Mouse (Mus musculus): ENCODE data around the gene Tm9sf4.

Gene Tm9sf4

DNA sequence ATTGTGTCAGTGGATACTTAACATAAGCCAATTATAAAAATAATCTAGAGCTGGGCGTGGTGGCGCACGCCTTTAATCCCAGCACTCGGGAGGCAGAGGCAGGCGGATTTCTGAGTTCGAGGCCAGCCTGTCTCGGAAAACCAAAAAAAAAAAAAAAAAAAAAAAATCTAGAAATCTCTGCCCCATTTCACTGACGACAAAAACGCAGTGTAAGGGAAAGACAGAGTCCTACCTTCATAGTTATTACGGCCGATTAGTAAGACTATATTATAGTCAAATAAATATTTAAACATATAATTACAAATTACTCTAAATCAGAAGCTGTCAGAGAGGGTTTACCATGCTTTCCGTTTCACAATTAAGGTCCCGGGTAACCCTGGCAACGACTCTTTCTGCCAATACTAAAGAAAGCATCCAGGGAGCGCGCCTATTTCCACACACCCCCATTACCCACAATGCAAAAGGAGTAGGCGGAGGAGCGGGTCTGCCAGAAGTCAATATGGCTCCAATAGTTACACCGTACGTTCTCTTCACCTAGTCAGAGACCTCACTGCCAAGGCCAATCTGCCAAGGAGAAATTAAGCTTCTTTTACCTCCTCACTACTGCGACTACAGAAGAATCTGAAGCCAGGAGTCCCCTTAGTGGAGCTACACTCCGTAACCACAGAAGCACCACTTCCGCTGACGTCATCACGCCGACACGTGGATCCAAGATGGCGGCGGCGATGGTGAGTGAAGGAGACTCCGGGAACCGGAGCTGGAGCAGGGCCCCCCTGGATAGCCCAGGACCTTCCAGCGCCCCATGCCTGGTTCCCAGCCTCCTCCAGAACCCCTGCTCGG lies at the start of gene Tm9sf4:
Gene Tm9sf4, plus strand, starts transcription at position 460 of the 840 bp plus-strand sequence.
- peak; percentile 92 to 94 for DNase-seq (ENCODE audit: low spot score in 2 of 2)

DNA sequence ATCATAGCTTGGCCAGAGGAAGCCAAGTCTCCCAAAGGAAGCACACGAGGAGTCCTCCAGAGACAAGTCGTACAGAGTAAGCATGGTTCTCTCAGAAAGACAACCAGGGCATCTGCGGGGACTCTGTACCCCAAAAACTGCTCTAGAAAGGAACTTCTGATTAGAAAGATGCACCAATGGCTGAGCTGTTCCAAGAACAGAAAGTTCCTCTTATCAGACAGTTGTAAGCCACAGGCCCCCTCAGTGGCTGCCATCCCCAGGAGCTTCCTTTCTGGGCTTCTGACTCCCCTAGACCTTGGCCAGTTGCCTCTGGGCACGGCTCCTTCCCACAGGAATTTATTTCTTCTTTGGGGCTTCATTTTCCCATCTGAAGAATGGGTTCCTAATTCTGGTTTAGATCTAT lies 45.4 kb upstream of the Tm9sf4 start:
- DNase-seq (ENCODE audit: low spot score in 2 of 2): no peak

DNA sequence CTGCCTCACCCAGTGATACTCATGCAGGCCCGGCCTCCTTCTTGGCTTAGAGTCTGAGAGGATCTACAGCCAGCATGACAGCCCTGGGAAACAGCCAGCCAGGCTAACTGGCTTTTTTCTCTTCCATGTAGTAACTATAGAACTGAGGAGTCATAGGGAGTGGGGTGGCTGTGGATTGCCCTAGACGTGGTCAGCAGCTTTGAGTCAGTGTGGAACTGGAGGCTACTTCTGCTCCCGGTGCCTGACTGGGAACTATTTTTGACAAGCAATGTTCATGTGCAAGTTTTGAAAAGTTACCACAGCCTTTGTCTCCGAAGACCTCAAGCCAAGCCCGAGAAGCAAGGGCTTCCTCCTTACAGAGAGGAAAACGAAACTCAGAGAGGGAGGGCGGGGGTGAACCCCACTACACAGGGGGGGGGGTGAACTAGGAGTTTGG lies 44.0 kb upstream of the Tm9sf4 start:
- no peak for DNase-seq (ENCODE audit: low spot score in 2 of 2)

DNA sequence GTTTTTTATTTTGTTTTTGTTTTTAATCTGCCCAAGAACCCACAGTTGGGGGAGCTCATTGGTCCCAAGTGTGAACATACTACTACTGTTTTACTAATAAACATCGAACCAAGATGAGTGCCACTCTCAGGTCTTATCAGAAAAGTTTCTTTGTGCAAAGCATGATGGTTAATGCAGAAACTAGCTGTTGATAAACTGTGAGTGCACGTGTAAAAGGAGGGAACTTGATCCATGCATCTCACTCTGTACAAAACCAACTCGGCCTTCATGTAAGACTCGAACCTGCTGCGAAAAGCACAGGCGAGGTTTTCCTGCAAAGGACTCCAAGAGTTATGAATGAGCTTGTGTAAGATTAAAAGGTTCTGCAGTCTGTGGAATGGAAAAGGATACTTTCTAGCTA lies 41.6 kb upstream of the Tm9sf4 start:
- DNase-seq (ENCODE audit: low spot score in 2 of 2): no peak

DNA sequence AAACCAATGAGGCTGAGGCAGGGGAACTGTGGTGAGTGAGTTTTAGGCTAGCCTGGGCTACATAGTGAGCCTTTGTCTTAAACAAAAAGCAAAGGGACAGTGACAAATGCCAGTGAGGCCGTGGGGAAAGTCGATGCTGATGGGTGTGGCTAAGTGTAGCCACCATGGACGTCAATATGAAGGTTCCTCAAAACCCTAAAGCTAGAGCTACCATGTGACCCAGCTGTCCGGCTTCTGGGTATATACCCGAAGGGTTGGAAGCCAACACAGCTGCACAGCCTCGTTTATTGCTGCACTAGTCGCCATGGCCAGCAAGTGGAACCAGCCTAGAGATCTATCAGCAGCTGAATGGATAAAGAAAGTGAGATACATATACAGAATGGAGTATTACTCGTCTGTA lies 41.0 kb upstream of the Tm9sf4 start:
- DNase-seq (ENCODE audit: low spot score in 2 of 2): no peak

DNA sequence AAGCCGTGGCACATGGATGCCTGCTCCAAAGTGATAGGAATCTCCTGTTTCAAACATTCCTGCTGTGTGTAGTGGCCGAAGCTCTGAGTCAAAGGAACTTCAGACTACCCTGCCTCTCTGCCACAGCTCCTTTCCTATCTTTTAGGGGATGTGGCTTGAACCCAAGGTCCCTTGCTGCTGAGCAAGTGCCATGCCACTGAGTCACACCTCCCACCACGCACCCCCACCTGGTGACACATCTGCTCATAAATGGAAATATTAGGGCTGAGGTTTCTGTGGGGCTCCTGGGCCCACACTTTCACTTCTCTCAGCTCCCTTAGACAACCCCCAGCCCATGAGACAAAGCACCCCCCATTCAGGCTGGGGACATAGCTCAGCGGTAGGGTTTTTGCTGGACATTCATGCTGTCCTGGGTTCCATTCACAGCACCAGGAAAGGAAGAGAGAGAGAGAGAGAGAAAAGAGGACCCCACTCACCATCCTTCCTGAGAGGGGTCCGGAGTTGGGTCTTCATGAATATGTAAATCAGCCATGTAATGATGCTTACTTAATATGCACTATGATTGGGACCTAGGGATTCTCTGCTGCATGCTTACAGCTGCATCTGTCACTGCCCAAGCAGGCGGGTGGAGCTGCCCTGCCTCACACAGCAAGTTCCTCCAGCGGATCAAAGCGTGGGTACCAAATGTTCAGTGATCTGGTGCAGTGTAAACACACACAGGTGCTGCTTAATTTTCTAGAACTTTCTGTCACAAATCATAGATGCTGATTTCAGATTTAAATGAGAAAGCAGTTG lies 39.1 kb upstream of the Tm9sf4 start:
- DNase-seq (ENCODE audit: low spot score in 2 of 2): no peak

DNA sequence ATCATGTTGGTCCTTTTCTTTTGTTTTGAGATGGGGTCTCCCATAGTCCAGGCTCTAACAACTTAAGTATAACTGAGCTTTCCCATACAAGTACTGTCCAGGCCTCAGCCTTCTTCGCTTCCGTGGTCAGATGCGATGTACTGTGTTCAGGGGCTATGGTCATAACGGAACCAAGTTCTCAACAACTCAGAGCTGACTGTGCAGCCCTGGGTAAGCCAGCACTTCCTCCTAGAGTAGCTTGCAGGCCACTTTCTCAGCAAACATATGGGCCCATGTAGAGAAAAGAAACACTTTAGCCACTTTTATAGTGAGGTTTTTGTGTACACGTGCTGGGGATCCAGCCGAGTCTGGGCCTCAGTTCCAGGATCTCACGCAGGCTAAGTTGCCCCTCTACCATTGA lies 38.4 kb upstream of the Tm9sf4 start:
- no peak for DNase-seq (ENCODE audit: low spot score in 2 of 2)

DNA sequence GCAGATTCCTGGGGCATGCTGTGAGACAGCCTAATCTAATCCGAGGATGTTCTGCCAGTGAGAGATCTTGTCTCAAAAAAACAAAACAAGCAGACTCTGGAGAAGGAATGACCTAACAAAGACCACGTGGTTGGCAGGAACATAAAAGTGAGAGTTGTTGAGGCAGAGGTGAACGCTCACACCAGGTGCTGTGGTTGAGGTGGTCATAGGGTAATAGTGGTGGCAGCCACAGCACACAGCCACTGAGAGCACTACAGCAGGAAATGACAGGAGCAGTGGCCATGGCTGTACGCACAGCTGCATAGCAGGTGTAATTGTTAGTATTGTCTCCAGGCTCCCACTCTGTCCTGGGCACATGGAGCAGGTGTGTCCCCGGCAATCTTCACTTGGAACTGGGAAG lies 35.2 kb upstream of the Tm9sf4 start:
- DNase-seq (ENCODE audit: low spot score in 2 of 2): no peak

DNA sequence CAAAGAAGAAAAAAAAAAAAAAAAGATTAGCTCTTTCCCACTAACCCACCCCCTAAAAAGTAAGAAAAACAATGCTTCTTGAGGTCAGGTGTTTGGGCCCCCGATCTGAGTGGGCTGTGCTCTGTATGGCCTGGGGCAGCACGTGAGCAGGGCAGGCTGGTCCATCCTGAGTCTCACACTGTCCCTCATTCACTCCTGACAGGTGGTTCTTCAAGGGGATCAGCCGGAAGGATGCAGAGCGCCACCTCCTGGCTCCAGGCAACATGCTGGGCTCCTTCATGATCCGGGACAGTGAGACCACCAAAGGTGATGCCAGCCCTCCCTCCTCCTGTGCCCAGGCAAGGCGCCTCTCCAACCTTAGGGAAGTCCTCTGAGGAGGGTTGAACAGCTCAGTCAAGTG lies 30.1 kb upstream of the Tm9sf4 start:
- DNase-seq (ENCODE audit: low spot score in 2 of 2): no peak

DNA sequence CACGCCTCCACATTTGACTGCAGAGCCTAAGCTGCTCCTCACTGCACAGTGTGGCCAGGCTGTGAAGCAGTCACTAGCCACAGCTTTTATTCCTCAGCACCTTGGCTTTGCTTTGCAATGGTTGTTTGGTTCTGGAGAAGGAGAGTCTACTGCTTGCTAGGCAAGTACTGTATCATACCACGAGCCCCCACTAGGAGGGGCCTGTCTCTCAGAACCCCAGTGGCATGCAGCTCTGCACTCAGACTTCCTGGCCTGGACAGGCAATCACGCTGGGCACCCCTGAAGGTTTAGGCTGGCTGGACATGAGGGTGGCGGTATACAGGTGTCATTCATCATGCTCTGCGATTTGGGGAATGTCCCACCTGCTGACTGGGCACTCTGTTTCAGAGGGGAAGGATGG lies 26.9 kb upstream of the Tm9sf4 start:
- DNase-seq (ENCODE audit: low spot score in 2 of 2): no peak

DNA sequence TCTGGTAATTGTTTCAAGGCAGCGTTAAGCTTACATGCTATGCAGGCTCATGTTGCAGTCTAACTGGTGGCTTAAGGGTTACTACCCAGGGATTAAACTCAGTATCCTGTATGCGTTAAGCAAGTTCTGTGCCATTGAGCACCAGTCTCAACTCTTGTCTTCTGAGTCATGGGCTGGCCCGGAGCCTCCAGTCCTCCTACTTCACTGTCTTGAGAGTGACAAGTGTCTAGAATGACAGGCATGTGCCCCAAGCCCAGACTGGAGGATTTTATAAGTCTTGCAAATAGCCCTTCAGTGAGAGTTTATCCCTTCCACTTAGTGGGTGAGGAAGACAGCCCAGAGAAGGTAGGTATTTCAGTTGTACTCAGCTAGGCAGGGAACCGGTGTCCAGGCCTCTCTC lies 24.9 kb upstream of the Tm9sf4 start:
- DNase-seq (ENCODE audit: low spot score in 2 of 2): no peak

DNA sequence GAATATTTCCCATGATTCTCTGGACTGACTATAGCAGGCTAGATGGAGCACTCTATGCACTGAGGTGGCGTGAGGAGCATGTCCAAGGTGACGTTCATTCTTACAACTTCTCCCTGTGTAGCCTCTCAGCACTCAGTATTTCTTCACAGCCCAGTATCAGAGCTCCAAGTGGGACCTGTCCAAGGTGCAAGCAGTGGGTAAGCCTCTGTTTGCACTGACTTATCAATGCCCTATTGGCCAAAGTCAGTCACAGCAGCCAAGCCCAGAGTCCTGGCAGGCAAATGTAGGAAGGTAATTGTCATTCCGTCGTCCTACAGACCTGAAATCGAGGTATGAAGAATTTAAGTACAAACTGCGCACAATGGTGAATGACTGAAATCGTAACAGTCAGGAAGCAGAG lies 21.9 kb upstream of the Tm9sf4 start:
- no peak for DNase-seq (ENCODE audit: low spot score in 2 of 2)

DNA sequence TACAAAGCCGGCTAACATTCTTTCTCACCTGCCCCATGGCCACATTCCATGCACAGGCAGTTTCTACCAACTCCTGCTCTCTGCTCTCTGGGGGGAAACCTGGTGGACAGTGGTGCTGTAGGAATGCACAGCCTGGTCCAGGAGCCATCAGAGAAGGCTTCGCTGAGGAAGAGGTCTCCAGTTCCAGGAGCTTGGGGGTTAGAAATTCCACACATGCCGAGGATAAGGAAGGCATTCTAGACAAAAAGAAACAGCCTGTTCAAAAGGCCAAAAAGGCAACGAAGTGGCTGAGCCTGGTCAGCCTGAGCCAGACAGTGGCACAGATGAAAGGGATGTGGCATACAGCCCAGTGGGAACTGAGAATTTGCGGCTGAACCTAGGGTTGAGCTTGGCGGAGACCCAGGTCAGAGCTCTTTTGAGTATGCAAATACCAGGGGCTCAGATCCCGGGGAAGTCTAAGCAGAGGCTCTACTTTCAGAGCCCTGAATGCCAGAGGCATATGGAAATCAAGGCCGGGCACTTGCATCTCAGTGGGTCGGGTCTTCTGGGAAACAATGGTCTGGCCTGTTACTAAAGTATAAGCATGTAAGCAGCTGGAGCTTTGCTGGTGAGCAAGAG lies 21.0 kb upstream of the Tm9sf4 start:
- no peak for DNase-seq (ENCODE audit: low spot score in 2 of 2)

DNA sequence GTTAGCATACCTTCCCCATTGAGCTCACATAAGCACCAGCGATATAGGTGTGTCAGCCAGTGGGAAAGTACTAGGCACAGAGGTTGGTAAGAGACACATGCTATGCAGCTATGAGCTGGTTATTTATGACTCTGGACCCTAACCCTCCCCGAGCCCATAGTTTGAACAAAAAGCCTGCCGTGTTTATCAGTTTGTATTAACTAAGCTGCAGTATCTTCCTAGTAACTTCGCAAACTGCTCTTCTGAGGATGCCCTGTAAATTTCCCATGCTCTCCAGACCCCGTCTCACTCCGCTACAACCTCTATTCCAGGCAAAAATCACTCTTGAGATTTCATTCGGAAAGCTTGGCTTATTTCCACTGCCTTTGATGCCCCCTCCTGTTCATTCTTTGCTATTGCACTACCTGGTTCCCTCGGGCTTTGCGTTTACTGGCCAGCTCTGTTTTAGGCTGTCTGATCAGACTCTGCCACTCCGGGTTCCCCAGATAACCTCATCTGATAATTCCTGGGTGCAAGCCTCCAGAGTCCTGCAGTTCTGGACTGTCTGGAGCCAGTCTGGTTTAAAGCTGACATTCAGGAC lies 18.4 kb upstream of the Tm9sf4 start:
- peak; percentile 28 to 32 for DNase-seq (ENCODE audit: low spot score in 2 of 2)

DNA sequence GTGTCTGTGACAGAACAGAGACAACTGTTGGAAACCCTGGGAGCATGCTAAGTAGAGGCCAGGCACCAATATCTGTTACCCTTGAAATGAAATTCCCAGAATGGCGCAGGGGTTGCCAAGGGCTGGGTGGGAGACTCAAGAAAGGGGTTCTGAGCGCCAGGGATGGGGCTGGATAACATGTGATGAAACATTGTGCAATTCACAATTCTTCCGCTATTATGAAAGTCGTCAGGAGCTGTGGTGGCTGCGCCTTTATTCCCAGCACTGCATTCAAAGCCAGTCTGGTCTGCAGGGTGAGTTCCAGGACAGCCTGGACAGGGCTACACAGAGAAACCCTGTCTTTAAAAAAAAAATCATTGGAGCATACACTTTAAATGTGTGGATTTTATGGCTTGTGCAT lies 15.8 kb upstream of the Tm9sf4 start:
- DNase-seq (ENCODE audit: low spot score in 2 of 2): no peak

DNA sequence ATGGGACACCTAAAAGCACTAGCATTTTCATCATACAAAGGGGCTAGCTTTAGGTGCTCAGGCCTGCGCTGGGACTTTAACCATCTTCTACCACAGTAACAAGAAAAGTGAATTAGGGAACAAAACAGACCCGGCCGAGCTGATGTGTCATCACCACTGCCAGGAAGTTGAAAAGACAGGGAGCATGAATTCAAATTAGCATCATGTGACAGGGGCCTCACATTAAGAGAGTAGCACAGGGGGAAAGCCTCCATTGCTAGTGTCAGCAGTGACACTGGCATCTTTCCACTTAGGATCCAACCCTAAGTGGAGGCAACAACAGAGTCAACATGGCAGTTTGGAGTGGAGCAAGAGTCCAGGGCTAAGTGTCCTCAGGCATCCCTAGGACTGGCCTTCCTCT lies 13.9 kb upstream of the Tm9sf4 start:
- no peak for DNase-seq (ENCODE audit: low spot score in 2 of 2)

DNA sequence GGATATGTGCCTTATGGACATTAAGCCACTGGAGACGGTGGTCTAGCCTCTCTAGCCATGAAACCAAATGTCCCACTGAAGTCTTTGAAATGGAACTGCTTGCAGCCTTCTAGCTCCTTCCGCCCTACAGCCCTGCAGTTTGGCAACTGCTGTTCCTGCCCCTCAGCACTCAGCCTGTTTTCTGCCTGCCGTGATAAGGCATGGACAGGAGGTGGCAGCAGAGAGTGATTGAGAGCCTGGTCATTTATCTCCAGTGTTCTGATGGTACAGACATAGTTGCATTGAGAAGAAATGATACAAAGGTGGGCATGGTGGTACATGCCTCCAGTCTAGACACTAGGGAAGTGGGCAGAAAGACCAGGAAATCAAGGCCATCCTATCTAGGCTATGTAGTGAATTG lies 13.4 kb upstream of the Tm9sf4 start:
- peak; percentile 30 to 70 for DNase-seq (ENCODE audit: low spot score in 2 of 2)

DNA sequence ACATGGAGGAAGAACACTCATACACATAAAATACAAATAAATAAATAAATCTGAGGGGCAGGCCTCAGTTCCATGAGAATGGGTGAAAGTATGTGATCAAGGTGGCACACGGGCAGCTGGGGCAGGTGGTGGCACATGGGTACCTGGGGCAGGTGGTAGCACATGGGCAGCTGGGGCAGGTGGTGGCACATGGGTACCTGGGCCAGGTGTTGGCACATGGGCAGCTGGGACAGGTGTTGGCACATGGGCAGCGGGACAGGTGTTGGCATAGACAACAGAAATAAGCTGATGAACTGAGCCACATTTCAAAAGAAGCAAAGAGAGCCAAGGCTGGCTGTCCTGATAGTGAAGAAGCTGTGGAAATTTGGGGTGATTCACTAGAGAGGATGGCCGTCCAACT lies 11.4 kb upstream of the Tm9sf4 start:
- DNase-seq (ENCODE audit: low spot score in 2 of 2): no peak

DNA sequence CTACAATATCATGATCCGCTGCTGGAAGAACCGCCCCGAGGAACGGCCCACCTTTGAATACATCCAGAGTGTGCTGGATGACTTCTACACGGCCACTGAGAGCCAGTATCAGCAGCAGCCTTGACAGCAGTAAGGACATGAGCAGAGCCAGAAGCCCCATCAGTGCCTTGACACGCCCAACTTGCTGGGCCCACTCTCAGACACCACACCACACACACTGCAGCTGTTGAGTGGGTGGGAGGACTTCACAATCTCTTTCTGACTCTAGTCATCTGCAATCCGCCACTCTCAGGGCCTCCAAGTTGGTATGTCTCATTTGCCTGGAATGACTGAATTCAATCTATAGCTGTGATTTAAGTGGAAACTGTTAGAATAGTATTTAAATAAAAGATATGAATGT lies 10.1 kb upstream of the Tm9sf4 start:
- no peak for DNase-seq (ENCODE audit: low spot score in 2 of 2)

DNA sequence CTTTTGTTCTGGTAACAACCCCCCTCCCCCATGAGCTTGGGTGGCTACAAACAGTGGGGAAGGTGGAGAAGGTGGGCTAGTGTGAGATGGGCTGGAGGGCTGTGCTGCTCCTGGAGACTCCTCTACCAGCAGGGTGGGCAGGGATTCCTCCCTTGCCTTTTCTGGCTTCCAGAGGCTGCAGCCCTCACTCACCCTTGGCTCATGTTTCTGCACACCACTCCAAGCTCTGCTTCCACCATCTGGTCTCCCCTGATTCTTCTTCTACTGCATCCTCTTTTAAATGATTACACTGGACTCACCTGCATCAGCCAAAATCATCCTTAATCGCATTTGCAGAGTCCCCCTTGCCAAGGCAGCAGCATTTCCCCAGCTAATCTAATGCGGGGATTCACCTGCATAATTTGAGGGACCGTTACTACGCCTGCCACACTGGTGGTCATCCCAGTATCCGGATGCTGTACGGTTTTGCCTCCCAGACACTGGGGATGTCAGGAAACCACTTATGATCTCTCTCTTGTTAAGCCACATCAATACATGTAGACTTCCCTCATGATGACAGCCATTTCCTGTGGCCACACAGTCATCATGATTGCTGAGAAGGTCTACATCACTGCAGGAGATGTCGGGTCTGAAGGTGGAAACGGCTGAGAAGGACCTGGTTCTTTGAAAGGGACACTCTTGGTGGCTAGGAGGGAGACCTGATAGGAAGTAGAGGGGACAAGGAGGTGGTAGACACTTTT lies 9.0 kb upstream of the Tm9sf4 start:
- no peak for DNase-seq (ENCODE audit: low spot score in 2 of 2)

DNA sequence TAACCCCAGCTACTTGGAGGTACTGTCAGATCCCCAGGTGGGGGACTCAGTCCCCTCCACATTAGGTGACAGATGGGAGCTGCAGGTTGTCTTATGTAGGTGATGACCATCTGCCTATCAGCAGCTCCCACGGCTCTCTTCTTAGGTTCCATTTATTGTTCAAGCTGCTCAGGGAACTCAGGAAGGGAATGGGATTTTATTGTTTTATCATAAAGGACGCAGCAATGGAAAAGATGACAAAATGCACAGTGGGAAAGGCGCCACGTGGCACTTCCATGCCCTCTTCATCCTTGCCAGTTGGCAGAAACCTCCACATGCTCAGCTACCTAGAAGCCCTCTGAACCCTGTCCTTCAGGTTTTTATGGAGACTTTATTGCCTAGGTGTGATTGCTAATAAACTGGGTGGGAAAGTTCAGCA lies 8.1 kb upstream of the Tm9sf4 start:
- DNase-seq (ENCODE audit: low spot score in 2 of 2): no peak

DNA sequence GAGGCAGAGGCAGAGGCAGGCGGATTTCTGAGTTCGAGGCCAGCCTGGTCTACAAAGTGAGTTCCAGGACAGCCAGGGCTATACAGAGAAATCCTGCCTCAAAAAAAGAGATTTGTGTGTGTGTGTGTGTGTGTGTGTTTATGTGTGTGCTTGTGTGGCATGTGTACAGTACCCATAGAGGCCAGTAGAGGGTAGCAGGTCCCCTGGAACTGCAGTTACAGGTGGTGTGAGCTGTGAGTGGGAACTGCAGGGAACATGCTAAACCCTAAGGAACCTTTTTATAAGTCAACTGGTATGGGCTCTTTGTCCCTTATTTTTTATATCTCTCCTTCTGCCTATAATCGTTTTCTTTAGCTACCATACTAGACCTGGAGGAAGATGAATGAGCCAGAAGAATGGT lies 3.8 kb upstream of the Tm9sf4 start:
- DNase-seq (ENCODE audit: low spot score in 2 of 2): no peak
